Mouse (Mus musculus) naive thymus-derived CD4-positive, alpha-beta T cell, adult 2 months (primary cell): Measurements from ENCODE around the gene Appl2.
"Not testable (repeated sequence)": the region's sequence is repeated elsewhere in the genome, so short reads cannot be mapped to it uniquely, and the experiment has no call there.

Source experiments
- DNase-seq: peaks from one replicate; pipeline ENCODE4 v3.0.0-alpha.2; 2011; ENCODE audit warnings: low read depth

Gene Appl2

DNA sequence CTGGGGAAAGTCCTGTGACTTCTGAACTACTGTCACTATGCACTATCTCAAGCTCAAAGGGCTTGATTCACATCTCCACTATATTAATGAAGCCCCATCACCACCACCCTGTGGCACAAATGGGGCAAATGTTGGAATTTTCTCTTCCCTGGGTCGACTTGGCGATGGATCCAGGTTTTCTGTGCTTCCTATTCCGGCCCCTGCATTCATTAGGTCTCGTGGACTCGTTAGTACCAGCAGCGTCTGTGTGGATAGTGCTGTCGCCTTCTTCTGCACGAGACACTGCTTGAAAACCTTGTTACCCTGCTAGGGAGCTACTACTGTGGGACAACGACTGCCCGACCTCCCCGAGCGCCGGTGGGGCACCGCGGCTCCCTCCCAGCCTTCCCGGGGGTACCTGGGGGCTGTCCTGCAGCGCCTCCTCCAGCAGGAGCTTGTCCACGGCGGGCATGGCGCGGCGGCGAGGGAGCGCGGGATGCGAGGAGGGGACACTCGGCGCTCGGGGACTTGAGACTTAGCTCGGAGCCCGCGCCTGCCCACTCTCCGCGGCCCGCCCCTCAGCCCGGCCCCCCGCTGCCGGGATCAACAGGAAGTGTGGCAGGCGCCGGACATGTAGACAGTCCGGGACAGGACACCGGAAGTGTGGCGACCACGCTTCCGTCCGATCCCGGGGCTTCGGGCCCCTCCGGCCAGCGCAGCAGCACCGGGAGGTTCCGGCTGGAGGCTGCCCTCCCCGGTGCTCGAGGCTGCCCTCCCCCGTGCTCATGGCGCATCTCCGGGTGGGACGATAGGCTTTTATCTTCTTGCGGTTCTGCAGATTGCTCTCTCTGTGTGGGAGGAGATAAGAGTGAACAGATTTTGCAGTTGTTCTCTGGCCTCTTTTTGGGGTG lies at the start of gene Appl2:
Gene Appl2 (minus strand): TSS at position 608 of the 890 bp plus-strand sequence.
- peak; percentile 75 for DNase-seq

DNA sequence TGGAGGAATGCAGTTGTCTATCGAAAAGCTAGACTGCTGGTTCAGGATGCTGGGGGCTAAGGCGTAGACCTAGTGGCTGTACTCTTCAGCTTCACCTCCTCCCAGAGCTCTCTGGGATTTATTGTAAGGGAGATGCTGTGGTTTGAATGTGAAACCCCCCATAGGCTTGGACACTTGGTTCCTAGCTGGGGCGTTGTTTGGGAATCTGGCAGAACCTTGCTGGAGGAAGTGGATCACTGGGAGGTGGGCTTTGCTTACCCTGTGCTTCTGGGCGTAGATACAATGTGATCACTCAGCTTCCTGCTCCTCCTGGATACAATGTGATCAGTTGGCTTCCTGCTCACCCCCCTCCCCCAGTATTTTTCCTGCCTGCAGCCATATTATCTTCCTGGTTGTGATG lies 47.7 kb upstream of the Appl2 start:
- DNase-seq, result no peak

DNA sequence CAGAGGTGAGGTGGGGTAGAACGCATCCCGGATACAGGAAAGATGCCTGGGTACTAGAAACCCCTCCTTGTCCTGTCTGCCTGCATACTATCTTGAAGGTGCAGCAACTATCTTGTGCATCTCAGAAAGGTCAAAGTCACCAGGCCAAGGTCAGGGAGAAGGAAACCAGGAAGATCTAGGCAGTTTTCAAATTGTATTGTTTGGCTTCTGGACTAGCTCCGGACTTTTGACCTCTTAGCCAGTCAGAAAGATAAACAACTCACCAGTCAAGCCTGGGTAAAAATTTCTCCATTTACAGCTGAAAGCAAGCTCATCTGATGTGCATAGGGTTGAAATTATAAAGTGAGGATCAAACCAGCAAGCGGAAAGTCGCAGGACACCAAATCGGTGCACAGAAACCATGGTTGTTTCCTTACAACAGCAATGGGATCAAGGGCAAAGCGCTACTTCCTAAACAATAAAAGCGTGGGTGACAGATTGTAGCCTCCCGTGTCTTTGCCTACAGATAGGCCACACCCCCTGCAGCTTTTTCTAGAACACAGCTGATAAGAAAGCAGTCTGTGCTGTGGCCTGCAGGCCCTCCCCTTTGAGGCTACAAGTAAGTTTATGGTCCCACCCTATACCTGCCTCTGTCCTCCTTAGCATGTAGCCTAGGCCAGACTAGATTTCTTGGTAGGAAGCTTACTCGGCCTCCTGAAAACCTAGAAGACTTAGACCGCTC lies 43.8 kb upstream of the Appl2 start:
- DNase-seq, result no peak

DNA sequence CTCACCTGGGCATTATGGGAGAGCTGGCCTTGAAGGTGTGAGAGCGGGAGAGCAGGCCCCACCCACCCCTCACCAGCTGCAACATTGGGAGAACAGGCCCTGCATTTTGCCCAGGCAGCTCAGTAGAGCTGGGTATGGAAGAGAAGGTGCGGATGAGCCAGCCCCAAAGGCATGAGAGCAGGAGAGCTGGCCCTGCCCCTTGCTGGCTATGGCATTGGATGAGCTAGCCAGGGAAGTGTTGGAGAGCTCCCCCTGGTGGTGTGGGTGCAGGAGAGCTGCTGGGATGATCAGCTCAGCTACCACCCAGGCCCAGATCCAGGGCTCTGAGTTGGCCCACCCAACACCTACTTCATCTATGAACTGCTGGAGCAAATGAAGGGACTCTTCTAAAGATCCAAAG lies 39.7 kb upstream of the Appl2 start:
- peak; percentile 17 for DNase-seq

DNA sequence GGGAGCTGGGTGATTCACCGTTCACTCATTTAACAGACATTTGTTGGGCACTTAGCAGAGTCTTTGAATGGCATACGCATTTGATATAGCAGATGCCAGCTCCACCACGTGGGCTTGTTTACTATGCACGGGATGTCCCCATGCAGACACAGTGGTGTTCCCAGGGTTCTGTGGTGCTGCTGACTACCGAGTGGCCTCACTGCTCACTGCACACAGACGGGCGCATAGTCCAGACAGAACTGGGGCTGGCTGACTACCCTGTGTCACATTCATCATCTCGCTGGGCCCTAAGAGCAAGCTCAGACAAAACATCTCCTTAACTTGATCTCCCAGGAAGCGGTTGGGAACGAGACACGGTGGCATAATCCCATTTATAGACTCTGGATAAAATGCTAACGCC lies 32.8 kb upstream of the Appl2 start:
- no peak for DNase-seq

DNA sequence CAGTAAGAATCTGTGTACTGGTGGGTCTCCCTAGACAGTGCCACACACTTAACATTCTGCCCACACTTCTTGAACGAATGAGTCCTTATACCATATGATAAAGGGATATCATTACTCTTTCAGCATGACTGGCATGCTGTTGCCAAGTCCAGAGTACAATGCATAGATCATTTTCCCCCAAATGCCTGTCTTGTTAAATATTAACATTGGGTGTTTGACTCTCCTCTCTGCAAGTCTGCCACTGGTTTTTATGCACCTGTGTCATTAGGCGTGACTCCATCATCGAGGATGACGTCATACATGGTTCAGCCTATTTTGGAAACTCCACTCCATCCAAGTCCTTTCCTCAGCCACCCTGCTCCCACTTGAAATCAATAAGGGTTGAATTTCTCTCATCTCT lies 18.0 kb upstream of the Appl2 start:
- DNase-seq, result no peak

DNA sequence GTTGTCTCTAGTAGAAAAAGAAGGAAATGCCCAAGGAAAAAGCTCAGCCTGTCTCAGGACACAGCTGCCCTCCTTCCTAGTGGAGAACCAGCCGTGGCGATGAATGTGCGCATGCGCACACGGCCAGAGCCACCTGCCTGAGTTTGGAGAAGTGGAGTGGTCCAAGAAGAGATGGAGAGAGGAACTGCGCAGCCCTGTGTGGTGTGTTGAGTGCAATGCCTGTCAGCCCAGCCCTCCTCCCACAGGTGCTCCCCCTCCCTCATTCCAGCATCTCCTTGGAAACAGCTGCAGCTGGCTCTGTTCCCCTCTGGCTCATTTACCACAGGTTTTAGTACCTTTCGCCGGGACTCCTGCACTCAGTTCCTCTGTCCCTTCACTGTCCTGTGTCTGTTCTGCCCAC lies 13.4 kb upstream of the Appl2 start:
- no peak for DNase-seq

DNA sequence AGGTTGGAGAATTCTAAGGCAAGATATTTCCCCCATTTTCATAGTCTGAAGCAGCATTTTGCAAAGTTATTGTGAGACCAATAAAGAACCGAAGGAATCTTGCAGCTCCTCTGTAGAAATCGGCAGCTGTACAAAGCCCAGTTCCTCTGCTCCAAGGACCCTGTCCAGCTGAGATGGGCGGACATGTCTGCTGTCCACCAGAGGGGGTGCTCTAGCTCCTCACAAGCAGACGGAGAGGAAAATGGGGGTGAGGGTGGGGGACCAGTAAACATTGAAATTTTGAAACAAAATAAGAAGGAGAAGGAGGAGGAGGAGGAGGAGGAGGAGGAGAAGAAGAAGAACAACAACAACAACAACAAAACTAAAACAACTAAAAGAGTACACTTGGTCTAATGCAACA lies 12.1 kb upstream of the Appl2 start:
- no peak for DNase-seq

DNA sequence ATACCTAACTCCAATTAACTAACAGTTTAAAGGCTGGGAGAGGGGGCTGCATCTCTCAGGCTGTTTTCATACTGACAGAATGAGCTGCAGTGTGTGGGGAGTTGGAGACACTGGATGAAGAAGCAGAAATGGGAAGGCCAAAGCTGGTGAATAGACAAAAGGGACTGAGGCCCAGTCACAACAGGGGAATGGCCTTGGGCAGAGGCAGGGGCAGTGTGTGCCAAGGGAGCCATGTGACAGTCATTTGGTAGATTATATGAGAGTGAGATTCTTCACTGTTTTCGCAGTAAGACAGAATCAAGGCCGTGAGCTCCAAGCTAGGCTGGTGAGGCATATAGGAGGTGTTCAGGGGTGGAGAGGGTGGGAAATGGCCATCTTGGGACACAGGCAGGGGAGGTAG lies 6.1 kb upstream of the Appl2 start:
- no peak for DNase-seq

DNA sequence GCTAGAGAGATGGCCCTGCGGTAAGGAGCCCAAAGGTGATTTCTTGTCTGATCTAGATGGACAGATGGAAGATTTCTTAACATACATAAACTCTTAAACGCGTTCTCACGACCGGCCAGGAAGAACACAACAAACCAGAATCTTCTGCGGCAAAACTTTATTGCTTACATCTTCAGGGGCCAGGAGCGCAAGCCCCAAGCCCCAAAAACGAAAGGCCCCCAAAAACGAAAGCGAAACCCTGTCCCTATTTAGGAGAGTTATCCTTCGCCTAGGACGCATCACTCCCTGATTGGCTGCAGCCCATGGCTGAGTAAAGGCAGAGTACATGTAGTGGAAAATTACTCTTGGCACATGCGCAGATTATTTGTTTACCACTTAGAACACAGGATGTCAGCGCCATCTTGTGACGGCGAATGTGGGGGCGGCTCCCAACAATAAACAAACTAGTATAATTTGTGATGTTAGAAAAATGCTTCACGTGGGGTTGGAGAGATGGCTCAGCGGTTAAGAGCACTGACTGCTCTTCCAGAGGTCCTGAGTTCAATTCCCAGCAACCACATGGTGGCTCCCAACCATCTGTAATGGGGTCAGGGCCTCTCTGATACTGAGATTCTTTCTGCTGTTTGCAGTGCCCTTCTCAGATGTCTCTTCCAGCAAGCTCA lies 3.8 kb upstream of the Appl2 start:
- DNase-seq, result not testable (repeated sequence)

DNA sequence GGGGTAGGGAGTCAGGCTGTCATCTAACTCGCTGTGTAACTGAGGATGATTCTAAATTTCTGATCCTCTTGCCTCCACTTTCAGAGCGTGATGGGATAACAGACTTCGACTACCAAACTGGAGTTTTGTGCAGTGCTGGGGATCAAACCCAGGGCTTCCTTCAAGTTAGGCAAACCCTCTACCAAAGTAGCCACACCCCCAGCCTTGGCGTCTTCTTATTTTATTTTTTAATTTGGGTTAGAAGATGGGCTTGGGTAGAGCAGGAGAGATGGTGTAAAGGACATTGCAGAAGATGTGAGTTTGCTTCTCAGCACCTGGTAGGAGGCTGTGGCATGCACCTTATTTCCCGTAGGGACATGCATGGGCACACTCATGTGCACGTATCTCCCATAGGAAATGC lies 499 bp upstream of the Appl2 start:
- DNase-seq, result no peak

DNA sequence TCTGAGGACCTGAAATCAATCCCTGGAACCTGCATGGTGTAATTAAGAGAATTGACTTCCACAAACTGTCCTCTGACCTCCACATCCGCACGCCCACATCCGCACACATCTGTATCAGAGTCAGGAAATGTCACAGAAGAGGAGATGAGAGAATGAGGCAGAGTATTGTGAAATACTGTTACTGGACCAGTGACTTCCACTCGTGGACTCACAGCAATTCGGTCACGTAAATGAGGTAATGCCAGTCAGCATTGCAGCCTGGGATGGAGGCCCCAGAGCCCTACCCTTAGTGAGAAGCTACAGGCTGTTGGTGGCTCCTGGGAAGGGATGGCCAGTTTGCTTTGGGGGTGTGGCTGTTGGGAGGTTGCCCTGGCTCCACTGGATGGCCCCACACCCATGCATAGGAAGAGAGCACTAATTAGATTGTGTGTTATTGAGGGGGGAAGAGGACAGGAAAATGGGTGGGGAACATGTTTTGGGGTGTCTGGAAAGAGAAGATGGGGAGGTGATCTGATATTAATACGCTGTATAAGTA lies 2.1 kb downstream of the Appl2 start:
- no peak for DNase-seq

DNA sequence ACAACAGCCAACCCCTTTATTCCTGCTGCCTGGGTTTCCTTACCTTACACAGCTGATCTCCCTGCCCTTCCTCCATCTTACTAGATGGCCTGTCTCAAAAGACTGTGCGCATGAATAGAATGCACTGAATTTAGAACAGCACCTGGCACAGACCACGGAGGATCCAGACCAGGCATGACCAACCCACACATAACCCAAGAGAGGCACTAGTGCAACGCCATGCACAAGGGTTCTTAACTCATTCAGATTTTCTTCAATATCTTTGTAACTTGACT lies 2.9 kb downstream of the Appl2 start:
- no peak for DNase-seq

DNA sequence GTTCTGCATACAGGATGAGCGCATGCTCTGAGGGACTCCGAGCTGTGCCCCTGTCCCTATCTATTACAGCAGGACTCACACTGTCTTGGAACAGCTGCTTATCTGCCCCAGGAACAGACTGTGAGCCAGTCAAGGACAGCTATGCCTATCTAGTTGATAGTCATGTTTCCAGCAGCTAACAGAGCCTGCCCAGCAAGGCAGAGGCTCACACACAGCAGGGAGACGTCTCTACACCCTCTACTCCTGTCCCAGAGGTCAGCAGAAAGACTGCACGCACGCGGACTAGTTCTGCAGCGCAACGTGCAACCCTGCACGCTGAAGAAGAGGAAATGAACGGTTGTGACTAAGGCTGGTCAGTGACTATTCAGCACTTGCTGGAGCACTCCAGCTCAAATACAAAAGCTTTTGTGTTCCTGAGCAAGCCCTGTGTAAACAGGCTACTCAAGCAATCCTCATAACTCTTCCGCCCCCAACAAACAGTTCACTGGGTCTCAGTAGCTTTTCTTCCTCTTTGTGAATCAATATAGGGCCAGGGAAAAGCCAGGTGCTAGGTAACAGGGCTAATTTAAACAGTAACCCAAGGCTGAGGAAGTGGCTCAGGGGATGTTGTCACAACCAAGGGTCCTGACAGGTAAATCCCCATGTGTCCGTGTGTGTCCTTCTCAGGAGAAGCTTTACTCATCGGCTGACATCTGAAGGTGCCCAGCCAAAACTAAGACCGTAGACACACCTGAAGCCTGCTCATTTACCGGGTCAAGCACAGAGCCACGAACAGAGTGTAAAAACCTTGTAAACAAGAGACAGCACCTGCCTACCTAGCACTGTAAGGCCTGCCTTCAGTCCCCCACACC lies 3.4 kb downstream of the Appl2 start:
- peak; percentile 31 for DNase-seq

DNA sequence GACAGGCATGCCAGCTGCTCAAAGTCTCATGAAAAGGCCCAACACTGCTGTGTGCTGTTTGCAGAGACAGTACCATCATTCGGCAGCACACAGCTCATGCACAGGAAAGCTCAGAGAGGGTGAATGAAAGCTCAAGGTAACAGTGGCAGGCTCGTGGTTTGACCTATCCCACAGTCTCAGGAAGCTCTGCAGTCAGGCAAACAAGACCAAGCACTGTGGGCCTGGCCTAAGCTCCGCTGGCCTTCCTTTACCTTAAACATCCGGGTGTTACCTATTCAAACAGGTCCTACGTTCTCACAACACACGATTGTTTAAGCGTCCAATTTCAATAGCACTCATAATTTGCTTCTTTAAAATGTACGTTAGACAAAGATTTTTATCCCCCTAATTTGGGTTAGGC lies 4.4 kb downstream of the Appl2 start:
- DNase-seq, result peak; percentile 55

DNA sequence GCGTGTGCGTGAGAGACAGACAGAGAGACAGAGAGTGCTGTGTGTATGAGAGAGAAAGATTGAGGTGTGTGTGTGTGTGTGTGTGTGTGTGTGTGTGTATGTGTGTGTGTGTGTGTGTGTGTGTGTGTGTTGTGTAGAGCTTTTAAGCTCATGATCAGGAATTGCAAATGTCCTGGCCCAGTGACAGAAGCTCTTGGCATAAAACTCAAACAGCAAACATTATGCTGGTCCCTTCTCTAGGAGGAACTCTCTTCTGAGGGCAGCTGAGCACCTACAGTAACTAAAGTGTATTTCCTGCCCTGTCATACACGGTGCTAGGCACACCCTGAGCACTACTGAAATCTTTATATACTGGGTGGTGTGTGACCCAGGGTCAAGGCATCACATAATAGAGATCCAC lies 6.9 kb downstream of the Appl2 start:
- no peak for DNase-seq

DNA sequence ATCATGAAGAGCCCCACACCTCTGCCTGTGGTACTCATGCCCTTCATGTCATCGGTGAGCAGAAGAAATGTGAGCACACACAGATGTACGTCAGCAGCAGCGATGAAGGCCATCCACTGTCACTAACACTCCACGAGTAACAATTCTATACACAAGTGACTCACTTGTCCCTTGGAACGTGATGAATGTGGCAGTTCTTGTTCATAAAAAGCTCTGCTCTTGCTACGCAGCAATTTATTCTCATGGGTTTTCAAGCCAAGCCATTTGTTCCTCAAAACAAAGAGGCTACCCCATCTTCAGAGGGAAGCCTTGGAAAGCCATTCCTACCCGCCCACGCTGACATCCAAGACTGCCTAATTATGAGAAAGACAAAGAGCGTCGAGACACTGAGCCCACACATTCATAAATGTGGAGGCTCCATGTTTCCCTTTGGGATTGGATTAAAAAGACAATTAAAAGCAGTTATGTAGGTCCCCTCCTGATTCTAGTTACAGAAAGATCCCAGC lies 8.6 kb downstream of the Appl2 start:
- no peak for DNase-seq

DNA sequence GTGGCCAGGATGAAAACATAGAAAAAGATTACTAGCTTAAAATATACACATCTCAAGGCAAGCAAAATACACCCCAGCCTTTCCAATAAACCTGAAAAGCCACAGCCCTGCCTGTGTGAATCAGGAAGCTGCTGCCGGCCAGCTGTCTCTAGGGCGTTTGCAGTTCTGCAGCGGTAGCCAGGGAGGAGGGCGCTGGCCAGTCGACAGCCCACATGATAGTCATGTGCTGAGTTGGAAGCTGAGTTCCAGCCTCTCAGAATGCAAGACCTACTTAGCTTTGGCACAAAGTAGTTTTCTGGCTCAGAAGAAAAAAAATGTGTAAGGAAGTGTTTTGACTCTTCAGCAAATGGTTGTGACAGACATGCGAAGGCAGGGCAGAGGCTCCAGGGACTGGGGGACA lies 11.2 kb downstream of the Appl2 start:
- no peak for DNase-seq

DNA sequence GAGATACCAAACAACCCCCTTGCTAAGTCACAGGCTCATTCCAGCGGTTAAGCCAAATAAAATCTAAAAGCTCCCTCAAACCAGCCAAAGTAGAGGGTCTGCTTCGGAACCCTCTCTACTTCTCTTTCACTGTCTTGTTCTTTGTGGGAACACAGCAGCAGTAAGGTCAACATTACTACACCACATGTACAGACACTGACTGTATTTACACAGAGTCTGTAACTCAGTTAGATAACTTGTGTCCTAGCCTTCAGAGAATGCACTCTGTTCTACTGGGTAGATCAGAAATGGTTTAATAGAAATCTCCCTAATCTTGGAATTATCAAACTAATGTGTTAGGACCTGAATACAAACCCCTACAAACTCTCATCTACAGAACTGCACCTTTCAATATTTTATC lies 12.3 kb downstream of the Appl2 start:
- DNase-seq, result no peak

DNA sequence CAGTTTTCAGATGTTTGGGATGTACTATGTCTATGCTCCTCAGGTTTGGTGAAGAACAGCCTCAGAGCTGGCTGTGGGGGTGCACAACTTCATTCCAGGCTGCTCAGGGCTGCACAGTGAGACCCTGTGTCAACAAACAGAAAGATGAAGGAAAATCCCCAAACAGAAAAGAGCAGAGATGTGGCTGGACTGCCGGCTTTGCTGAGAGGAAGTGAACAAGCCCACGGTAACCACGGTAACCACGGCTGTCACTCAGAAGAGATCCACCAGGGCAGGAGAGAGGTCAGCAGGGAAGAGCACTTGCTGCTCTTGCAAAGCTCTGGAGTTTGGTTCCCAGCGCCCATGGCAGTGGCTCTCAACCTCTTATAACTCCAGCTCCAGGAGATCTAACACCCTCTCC lies 14.1 kb downstream of the Appl2 start:
- DNase-seq, result peak; percentile 36

DNA sequence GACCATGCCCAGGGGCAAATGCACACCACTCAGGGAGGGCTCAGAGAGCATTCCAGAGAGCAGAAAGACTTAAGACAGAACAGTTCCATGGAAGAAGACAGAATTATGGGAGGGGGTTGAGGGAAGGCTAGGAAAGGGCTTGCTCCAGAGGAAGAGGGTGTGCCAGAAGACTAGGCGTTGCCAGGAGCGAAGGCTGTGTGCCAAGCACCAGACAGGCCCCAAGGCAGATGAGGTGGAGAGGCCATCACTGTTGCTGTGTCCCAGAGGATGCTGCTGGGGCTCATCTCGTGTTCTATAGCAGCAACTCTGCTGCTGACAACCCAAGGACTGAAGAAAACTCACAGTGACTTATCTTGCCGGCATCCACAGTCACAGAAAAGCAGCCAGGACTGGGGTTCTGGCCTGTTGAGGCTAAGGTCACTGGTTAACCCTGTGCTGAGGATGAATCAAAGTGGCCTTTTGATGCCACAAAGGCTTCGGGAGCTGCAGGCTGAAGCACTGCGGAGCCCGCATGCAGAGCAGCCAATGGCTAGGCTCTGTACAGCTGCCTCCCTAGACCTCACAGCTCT lies 15.6 kb downstream of the Appl2 start:
- no peak for DNase-seq
